Mouse (Mus musculus): Measurements from ENCODE around the gene Mta3. TPM values are rescaled to one million over a fixed set of nuclear protein-coding genes. Genes with fewer than 3 reads are reported as not detected.
"Not testable (repeated sequence)": the region's sequence is repeated elsewhere in the genome, so short reads cannot be mapped to it uniquely, and the experiment has no call there.

Mta3 gene
- total RNA-seq, 2 experiments from 2014 or later, result 83.8 to 89.0 TPM

GRCm38 (mm10) chr17:83707846-83708245, 1.9 kb downstream of the Mta3 start:
- DNase-seq (ENCODE audit: extremely low spot score in 1 of 2, low spot score in 1 of 2), result no peak

GRCm38 (mm10) chr17:83708256-83708655, 2.3 kb downstream of the Mta3 start:
- no peak for DNase-seq (ENCODE audit: extremely low spot score in 1 of 2, low spot score in 1 of 2)

- no peak for DNase-seq (ENCODE audit: extremely low spot score in 1 of 2, low spot score in 1 of 2)
Measured at GRCm38 (mm10) chr17:83708891-83709290, 2.9 kb downstream of the Mta3 start.

GRCm38 (mm10) chr17:83709517-83709916, 3.6 kb downstream of the Mta3 start:
- DNase-seq (ENCODE audit: extremely low spot score in 1 of 2, low spot score in 1 of 2), result not testable (repeated sequence)

- DNase-seq (ENCODE audit: extremely low spot score in 1 of 2, low spot score in 1 of 2), result no peak
Measured at GRCm38 (mm10) chr17:83710639-83711038, 4.7 kb downstream of the Mta3 start.

- DNase-seq (ENCODE audit: extremely low spot score in 1 of 2, low spot score in 1 of 2), result no peak
Measured at GRCm38 (mm10) chr17:83712341-83712740, 6.4 kb downstream of the Mta3 start.

- DNase-seq (ENCODE audit: extremely low spot score in 1 of 2, low spot score in 1 of 2), result no peak
Measured at GRCm38 (mm10) chr17:83720449-83720848, 14.5 kb downstream of the Mta3 start.

- no peak for DNase-seq (ENCODE audit: extremely low spot score in 1 of 2, low spot score in 1 of 2)
Measured at GRCm38 (mm10) chr17:83721157-83721556, 15.2 kb downstream of the Mta3 start.

- no peak for DNase-seq (ENCODE audit: extremely low spot score in 1 of 2, low spot score in 1 of 2)
Measured at GRCm38 (mm10) chr17:83723064-83723463, 17.1 kb downstream of the Mta3 start.

GRCm38 (mm10) chr17:83726496-83726895, 20.5 kb downstream of the Mta3 start:
- no peak for DNase-seq (ENCODE audit: extremely low spot score in 1 of 2, low spot score in 1 of 2)

GRCm38 (mm10) chr17:83727707-83728106, 21.7 kb downstream of the Mta3 start:
- no peak for DNase-seq (ENCODE audit: extremely low spot score in 1 of 2, low spot score in 1 of 2)

GRCm38 (mm10) chr17:83729029-83729428, 23.1 kb downstream of the Mta3 start:
- DNase-seq (ENCODE audit: extremely low spot score in 1 of 2, low spot score in 1 of 2), result no peak

- no peak for DNase-seq (ENCODE audit: extremely low spot score in 1 of 2, low spot score in 1 of 2)
Measured at GRCm38 (mm10) chr17:83730123-83730522, 24.2 kb downstream of the Mta3 start.

GRCm38 (mm10) chr17:83732166-83732629, 26.2 kb downstream of the Mta3 start:
- DNase-seq (ENCODE audit: extremely low spot score in 1 of 2, low spot score in 1 of 2), result no peak

- peak in 1 of 2 experiments; percentile 45 for DNase-seq (ENCODE audit: extremely low spot score in 1 of 2, low spot score in 1 of 2)
Measured at GRCm38 (mm10) chr17:83732801-83733200, 26.8 kb downstream of the Mta3 start.

GRCm38 (mm10) chr17:83736701-83737100, 30.7 kb downstream of the Mta3 start:
- no peak for DNase-seq (ENCODE audit: extremely low spot score in 1 of 2, low spot score in 1 of 2)

GRCm38 (mm10) chr17:83737775-83738174, 31.8 kb downstream of the Mta3 start:
- no peak for DNase-seq (ENCODE audit: extremely low spot score in 1 of 2, low spot score in 1 of 2)

- DNase-seq (ENCODE audit: extremely low spot score in 1 of 2, low spot score in 1 of 2), result no peak
Measured at GRCm38 (mm10) chr17:83740135-83740676, 34.2 kb downstream of the Mta3 start.

- DNase-seq (ENCODE audit: extremely low spot score in 1 of 2, low spot score in 1 of 2), result no peak
Measured at GRCm38 (mm10) chr17:83741243-83741642, 35.3 kb downstream of the Mta3 start.

- DNase-seq (ENCODE audit: extremely low spot score in 1 of 2, low spot score in 1 of 2), result no peak
Measured at GRCm38 (mm10) chr17:83744231-83744824, 38.4 kb downstream of the Mta3 start.

GRCm38 (mm10) chr17:83747405-83748160, 41.6 kb downstream of the Mta3 start:
- no peak for DNase-seq (ENCODE audit: extremely low spot score in 1 of 2, low spot score in 1 of 2)

Data from layer of hippocampus, postnatal 25 days (tissue).